Mouse (Mus musculus) left cerebral cortex, postnatal 4 days (tissue): ENCODE results near the gene Gm11127. TPM values are rescaled to one million over a fixed set of nuclear protein-coding genes. Genes with fewer than 3 reads are reported as not detected.
"Not testable (repeated sequence)": the region's sequence is repeated elsewhere in the genome, so short reads cannot be mapped to it uniquely, and the experiment has no call there.

Source experiments
- DNase-seq: peaks from one replicate; pipeline ENCODE4 v3.0.0-alpha.2; 2022
- intact Hi-C: fragments of 180-260 bp; cut with DNase I; formaldehyde crosslinking; loops from one replicate; pipeline ENCODE4 v1.15.1; 2025
- total RNA-seq, 2 experiments: library from RNA; stranded (reverse); gene quantifications; 2 replicates each; pipeline ENCODE4 v1.2.3; 2021

Gene Gm11127
- total RNA-seq, 2 experiments from 2014 or later = not detected

DNA sequence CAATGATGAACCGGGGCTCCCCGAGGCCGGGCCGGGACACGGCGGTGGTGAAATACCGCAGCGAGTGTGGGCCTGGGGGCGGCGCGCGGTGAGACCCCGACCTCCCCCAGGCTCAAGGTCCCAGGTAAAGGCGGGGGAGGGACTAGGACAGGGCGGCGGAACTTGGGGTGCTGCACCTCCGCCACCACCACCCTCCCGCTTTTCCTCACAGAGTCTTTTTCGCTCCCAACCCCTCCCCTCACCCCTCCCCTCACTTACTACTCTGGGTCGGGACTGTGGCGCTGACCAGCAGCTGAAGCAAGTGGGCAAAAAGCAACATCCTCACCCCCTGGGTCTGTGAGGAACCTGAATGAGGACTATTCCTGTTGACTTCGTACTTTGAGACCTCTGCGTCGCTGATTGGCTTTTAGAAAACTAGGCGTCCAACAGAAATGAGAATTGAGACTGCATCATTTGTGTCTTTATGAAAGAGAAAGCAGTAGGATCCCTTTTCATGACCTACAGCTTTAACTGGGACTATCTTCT lies 25.8 kb downstream of the Gm11127 start, which contains the start of gene H2-T23:
Gene H2-T23, minus strand, starts transcription at position 505 of the 525 bp plus-strand sequence.
- DNase-seq = peak; percentile 10
- intact Hi-C loops = not testable (repeated sequence)

DNA sequence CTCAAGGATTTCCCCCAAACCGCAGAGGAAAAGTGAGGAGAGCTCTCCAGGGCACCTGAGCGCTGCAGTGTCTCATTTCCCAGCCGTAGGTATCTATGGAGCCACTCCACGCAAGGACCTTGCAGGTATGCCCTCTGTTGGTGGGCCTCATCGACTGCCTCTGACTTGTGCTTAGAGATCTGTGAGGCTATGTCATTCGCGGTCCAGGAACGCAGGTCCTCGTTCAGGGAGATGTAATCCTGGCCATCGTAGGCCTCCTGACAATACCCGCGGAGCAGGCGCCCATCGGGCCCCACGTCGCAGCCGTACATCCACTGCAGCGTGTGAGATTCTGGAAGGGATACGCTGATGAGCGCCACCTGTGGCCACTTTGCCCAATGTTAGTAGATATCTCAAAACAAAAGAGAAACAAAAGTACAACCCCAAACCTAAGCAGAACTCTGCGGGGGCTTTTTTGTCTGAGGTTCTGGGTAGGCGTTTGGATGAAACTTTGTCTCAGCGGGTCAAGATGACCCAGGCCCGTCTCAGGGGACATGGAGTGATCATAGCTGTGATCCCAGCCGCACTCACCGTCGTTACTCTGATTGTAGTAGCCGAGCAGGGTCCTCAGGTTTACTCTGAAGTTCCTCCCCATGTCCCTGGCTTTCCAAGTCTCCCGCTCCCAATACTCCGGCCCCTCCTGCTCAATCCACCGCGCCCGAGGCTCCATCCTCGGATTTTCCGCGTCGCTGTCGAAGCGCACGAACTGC lies 26.4 kb downstream of the Gm11127 start:
- intact Hi-C loops = not testable (repeated sequence)
- peak; percentile 30 for DNase-seq

DNA sequence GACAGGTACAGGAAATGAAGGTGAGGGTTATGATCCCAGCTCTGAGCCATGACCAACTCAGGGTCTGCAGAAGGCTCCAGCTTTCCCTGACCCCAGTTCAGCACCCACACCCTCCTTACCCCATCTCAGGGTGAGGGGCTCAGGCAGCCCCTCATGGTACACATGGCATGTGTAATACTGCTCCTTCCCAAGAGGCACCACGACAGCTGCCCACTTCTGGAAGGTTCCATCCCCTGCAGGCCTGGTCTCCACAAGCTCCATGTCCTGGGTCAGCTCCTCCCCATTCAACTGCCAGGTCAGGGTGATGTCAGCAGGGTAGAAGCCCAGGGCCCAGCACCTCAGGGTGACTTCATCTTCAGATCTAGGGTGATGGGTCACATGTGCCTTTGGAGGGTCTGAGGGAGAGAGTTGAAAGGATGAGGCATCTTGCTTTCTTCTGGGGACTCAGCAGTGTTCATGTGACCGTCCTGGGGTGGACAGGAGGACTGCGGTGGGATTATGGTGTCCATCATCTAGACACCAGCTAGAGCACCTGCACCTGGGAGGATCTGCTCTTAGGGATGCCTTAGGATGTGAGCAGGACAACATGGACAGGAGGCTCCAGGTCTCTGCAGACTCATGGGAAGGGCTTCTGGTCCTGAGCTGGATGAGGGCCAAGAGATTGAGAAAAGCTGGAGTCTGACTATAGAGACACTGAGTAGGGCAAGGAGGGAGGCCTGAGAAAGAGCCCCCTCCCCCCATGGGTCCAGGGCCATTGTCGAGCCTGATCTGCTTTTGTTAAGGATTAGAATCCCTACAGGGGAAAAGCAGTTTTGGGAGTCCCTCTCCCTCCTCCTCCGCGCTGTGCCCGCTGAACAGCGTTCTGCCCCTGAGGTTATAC lies 27.2 kb downstream of the Gm11127 start:
- DNase-seq, intact Hi-C loops: not testable (repeated sequence)

DNA sequence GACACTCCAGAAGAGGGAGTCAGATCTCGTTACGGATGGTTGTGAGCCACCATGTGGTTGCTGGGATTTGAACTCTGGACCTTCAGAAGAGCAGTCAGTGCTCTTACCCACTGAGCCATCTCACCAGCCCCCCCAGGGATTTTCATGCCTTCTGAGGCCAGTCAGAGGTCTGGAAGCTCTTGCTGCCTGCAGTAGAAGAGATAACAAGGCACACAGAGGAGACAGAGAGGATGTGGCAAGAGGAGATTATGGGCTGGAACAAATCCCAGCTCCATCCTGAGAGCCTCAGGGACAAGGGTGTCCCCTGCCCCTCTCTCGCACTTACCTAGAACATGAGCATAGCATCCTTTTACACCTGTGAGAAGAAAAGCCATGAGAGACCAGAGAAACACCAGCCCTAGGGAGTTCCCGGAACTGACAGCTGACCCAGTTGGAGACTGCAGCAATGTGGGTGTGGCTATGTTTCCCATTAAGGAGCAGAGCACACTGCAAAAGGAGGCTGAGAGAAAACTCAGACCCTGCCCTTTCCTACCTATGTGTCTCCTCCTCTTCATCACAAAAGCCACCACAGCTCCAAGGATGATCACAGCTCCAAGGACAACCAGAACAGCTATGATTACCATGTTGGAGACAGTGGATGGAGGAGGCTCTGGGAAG lies 28.0 kb downstream of the Gm11127 start:
- intact Hi-C loops, DNase-seq: not testable (repeated sequence)

DNA sequence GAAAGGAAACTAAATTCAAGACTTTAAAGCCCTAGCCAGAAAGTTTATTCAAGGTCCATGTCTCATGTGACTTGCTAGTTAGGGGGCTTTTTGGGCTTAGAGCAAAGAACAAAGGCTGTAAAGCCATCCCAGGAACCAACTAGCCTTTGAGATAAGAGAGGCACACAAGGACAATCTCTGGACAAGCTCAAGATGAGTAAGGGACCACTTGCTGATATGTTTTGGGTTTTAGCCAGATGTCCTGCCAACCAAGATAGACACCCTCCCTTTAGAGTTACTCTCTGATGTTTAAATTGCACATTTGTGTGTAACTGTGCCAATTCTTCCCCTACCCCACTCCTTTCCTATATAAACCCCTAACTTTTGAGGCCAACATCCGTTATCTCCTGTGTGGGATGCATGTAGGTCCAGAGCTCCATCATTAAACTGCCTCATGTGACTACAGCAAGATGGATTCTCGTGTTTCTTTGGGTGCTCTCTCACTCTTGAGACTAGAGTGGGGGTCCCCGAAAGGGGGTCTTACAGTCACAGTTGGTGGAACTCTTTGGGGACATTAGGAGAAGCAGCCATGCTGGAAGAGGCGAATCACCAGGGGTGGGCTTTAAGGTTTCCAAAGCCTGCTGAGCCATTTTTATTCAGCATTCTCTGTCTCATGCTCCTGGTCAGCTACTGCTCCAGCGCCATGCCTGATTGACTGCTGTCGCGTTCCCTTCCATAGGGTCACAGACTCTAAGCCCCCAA lies 29.1 kb downstream of the Gm11127 start:
- intact Hi-C loops = no loop called here

DNA sequence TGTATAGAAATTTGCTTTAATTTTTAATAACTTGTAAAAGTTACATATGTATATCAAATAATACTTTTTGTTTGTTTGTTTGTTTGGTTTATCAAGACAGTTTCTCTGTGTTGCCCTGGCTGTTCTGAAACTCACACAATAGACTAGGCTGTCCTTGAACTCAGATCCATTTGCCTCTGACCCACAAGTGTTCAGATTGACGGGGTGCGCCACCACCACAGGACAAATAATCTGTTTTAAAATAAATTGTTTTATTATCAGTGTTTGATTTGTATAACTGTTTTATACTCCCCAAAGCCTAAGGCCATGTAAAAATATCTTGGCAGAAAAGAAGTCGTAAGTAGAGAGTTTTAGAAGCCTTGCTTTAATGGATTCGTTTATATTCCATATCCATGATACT lies 30.5 kb downstream of the Gm11127 start:
- intact Hi-C loops = no loop called here
- no peak for DNase-seq

More for the DNA sequence above, 29.1 kb downstream of the Gm11127 start:
- no peak for DNase-seq

DNA sequence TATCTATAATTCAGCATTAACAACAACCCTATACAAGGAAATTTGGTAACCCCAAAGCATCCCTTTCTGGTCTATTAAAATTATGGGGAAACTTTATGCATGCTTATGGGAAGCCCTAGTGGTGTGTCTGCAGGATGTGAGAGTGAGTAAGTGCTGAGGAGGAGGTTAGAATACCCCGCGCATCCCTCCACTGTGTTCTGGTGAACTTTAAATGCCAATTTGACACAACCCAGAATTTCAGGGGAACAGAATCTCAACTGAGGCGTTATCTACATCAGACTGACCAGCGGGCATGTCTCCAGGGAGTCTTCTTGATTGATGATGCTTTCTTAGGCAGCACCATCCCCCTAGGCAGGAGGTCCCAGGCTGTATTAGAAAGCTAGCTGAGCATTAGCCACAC lies 32.3 kb downstream of the Gm11127 start:
- no peak for DNase-seq
- intact Hi-C loops = no loop called here

DNA sequence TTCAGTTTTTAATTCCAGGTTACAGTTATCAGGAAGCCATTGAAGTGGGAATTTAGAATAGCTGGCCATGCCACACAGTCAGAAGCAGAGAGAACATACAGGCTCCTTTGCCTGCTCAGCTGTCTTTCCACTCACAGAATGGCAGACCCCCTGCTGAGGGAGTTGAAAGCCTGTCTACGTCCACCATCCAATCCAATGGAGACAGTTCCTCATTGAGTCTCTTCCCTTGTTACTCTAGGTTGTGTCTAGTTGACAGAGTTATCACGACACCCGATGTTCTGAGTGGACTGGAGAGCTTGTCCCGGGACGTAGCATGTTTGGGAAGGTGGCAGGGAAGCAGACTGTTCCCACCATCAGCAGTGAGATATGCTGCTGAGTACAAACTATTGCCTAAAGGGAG lies 33.0 kb downstream of the Gm11127 start:
- peak; percentile 15 for DNase-seq
- intact Hi-C loops = no loop called here

DNA sequence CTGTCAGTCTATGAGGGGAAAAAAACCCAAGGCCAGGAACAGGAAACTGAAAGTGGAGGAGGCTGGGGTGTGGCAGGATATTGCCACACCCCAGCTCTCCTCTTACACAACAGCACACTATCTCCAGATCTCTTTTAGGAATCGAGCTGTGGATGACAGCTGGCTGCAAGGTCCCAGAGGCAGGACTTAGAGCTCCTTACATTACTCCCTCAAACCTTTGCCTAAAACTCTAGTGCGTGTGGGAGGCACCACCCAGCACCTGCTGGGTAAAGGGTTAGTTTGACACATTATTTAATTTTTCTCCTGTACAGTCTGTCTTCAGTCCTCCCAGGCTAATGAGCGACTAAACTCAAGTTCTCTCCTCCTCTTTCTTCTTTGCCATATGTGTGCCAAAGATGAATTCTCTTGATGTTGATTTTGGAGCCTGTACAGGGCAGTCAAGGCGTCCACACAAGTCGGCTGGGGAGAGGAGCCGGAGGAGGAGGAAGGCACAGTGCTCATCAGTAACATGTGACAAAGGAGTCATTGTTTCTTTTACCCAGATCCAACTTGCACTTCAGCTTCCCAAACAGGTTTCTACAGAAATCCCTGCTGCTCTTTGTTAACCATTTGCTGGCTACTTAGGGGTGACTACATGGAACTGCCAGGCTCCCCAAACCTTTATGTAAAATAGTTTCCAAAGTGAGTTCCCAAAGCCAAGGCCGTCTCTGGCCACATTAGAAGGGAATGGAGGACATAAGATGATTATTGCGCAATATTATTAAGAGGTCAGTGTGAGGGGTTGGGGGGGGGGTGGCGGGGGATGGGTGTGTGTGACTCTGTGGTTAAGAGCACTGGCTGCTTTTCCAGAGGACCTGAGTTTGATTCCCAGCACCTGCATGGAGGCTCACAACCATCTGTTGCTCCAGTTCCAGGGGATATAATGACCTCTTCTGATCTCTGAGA lies 34.2 kb downstream of the Gm11127 start:
- no peak for DNase-seq
- intact Hi-C loops = no loop called here

DNA sequence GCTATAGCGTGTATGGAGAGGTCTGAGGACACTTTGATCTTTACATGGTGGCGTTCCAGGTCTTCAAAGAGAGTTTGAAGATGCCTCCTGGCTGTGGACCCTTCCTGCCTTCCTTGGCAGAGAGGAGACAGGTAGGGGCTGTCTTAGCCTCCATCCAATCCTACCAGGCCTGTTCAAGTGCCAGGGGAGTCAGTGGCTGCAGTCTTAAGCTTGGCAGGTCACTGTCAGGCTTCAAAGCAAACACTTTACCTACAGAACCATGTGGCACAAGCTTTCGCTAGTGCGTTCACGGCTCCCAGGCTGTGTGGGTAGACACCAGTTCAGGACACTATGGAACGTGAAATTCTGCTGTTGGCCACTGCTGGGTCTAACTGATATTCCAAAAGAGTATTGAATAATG lies 35.2 kb downstream of the Gm11127 start:
- intact Hi-C loops = no loop called here
- no peak for DNase-seq

DNA sequence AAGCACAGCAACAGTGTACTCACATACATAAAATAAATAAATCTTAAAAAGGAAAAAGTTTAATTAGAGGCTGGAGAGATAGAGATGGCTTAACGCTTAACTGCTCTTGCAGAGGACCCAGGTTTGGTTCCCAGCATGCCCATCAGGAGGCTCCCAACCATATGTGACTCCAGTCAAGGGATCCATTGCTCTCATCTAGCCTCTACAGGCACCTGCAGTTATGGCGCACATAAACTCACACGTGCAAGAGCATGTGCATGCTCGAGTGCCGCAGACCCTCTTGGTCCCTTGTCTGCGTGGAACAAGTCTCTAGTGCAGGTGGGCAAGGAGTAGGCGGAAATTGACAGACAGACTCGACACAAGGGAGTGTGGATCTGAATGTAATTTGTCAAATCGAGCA lies 36.1 kb downstream of the Gm11127 start:
- intact Hi-C loops = no loop called here
- DNase-seq = no peak

DNA sequence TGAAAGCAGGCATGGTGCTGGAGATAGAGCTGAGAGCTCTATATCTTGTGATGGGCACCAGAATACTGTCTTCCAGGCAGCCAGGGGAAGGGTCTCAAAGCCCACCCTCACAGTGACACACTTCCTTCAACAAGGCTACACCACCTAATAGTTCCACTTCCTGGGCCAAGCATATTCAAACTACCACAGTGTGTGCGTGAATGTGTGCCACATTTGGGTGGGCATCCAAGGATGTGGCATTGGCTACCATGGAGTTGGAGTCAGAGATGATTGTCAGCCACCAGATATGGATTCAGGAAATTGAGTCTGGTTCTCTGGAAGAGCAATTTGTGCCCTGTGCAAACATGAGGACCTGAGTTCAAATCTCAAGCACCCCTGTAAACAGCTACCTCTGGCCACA lies 36.9 kb downstream of the Gm11127 start:
- intact Hi-C loops = no loop called here
- no peak for DNase-seq

DNA sequence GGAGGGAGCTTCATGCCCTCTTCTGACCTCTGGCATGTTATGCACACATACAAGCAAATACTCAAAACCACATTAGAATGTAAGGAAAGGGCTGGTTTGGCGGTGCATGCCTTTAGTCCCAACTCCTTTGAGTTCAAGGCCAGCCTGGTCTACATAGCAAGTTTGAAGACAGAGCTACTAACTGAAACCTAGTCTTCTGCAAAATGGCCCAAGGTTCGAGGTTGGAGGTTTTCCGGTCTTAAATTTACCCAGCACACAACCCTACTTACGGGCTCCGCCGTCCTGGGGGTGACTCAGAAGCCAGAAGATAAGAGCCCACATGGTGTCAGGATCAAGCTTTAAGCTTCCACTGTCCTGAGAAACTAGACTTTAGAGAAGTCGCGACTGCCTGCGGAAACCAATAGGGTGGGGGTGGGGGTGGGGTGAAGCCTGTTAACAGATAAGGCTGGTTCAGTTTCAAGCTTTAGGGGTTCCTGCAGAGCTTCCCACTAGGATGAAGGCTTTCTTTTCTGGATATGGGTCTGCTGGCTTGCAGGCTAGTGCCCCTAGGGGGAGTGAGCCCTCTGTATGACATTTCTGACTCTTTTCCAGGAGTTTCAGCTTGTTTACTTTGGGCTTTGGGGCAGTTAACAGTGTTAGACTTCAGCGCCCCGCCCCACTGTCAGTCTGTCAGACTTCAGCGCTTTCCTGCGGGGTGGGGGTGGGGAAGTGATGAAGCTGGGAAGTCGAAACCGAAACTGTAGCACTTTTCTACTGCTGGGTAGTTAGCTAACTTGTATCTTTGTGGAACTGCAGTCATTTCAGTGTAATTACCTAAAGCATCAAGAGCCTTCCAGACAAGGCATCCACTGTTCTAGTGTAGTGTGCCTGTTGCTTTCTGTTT lies 37.7 kb downstream of the Gm11127 start, which contains the start of gene H2-T24:
Gene H2-T24, minus strand, starts transcription at position 370 of the 883 bp plus-strand sequence.
- intact Hi-C loops = no loop called here
- peak; percentile 31 for DNase-seq

DNA sequence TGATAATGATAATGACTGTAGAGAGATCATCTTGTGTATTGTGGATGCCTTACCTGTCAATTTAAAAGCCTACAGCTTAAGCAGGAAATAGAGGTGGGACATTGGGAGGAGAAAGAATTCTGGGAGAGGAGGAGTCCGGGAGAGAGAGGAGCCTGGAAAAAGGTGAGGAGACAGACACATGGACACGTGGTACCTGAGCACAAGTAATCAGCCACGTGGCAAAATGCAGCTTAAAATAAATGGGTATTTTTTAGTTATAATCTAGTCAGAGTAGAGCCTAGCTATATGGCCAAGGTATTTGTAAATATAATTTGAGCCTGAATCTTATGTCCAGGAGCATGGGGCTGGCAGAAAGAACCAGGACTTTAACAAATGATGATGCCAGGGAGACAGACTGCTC lies 38.7 kb downstream of the Gm11127 start:
- no peak for DNase-seq
- intact Hi-C loops = no loop called here

DNA sequence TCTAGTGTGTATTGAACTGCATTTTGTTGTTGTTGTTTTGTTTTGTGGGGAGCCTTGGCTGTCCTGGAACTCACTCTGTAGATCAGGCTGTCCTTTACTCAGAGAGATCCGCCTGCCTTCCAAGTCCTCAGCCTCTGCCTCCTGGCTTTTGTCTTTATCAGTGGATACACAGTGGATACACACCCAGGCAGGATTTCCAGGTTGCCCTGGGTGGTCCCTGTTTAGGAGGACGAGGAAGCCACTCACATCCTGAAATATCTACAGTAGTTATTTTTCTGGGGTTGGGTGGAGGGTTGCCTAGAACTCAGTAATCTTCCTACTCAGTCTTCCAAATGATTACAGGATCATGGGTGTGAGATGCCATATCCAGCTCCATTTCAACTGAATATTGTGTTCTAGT lies 39.2 kb downstream of the Gm11127 start:
- no peak for DNase-seq
- intact Hi-C loops = no loop called here

DNA sequence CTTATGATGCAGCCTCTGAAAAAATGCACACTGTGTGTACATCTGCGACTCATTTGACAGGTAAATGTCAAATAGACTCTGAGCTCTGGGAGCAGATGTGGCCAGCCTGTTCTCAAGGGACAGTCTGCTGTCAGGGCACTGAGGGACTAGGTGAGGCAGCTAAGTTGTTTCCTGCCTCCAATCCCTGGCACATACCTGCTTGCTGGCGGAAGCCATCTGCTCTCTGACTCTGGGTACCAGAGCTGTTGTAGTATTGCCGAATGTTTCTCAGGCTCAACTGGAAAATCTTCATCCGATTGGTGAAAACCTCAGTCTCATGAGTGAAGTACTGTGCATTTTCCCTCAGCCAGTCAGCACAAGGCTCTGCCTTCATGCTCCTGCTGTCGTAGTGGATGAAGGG lies 41.1 kb downstream of the Gm11127 start:
- no peak for DNase-seq
- intact Hi-C loops = no loop called here

DNA sequence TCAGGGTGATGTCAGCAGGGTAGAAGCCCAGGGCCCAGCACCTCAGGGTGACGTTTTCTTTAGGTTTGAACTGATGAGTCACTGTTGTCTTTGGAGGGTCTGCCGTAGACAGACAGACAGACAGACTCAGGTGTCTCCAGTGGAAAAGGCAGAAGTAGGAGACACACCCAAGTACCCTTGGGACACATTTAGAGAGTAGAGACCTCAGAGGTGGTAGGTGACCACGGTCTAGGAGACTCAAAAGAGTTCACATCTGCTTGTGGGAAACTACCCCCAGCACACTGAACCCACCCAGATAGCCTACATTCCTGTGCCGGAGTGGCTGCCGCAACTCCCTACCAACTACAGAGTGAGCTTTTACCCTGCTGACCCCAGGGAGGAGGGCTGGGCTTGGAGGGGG lies 43.2 kb downstream of the Gm11127 start:
- intact Hi-C loops = no loop called here
- DNase-seq = no peak
